9 mouse cellular contexts compared by ENCODE assay signal in the genomic region with DNA sequence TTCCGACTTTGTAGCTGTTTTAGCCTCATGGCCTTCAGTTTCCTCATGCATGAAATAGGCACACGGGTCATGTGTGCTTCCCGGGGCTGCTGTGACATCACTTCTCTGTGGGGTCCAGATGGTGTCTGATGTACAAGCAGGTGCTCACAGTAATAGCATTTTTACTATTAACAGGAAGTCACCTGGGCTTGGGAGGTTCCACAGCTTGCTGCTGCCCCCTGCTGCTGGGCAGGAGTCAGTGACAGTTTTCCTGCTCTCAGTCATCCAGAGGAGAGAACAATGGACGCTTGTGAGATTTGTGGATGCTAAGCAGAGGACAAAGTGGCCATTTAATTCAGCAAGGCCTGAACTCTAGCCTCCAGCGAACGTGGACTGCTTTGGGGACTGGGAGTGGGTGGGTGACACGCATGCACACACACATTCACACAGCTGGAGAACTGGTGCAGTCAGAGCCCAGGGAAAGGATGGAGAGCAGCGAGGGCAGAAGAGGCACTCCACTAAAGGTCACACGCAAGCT. TPM values are rescaled to one million over a fixed set of nuclear protein-coding genes. Genes with fewer than 3 reads are reported as not detected.
DNase-seq lines count a peak whose midpoint lies in the region; ATAC-seq lines count a peak whose summit lies in the region.
"Had no signal": no experiment of that assay in that cellular context is flagged by ENCODE, and none has a peak within 500 bp of the region (broad histone marks: within the 10 kb centered on the region; RNA-seq: fewer than 3 reads in every experiment).

No protein-coding gene starts in this region.

- H3K27ac ChIP-seq in forebrain, embryonic 12.5 days, result peak overlapping the region; percentile 63
- H3K27ac ChIP-seq in hindbrain, embryonic 15.5 days (replicated peaks), result peak overlapping the region; percentile 68

- ATAC-seq in forebrain, embryonic 12.5 days (ENCODE audit: low FRiP score), result peak; percentile 75
- ATAC-seq in hindbrain, embryonic 15.5 days (ENCODE audit: low FRiP score, low read depth), result peak; percentile 70

- 0 out of 2 replicates have a peak overlapping the region, but pooled peaks have one; percentile 34 for H3K9ac ChIP-seq in forebrain, embryonic 12.5 days
- peak overlapping the region; percentile 12; the same call in 1 of the 2 replicates for H3K9ac ChIP-seq in hindbrain, embryonic 15.5 days

- peak; percentile 61 for DNase-seq in MN1 (ENCODE audit: low spot score)
- peak; percentile 36 for DNase-seq in c-Kit-positive CD71-positive TER-119-negative erythroid progenitor cells, embryonic 14.5 days (ENCODE audit: low read depth)
- DNase-seq in layer of hippocampus, postnatal 25 days (ENCODE audit: extremely low spot score in 1 of 2, low spot score in 1 of 2), result peak; percentile 73 to 83
- peak; percentile 72 for DNase-seq in lung, postnatal 25 days (ENCODE audit: low spot score)
- peak; percentile 88 for DNase-seq in retina, postnatal 1 day
- peak; percentile 85 to 87 for DNase-seq in thymus, postnatal 36 days

- WGBS in forebrain, embryonic 12.5 days, result 29% methylated on average over 9 of the region's 9 CpGs
- 28% methylated on average over 9 of the region's 9 CpGs for WGBS in hindbrain, embryonic 15.5 days

- peaks cover 11% of the 10 kb centered on the region for H3K4me1 ChIP-seq in forebrain, embryonic 12.5 days
- peaks cover 12% of the 10 kb centered on the region for H3K4me1 ChIP-seq in hindbrain, embryonic 15.5 days (replicated peaks)

- peaks cover 47% of the 10 kb centered on the region for H3K36me3 ChIP-seq in forebrain, embryonic 12.5 days (replicated peaks)
- H3K36me3 ChIP-seq in hindbrain, embryonic 15.5 days, result peaks cover 30% of the 10 kb centered on the region

- no peak overlapping the region for H3K4me2 ChIP-seq in forebrain, embryonic 12.5 days
- no peak overlapping the region for H3K4me2 ChIP-seq in hindbrain, embryonic 15.5 days

- H3K9me3 ChIP-seq in forebrain, embryonic 12.5 days, result no peaks in the 10 kb centered on the region
- H3K9me3 ChIP-seq in hindbrain, embryonic 15.5 days, result no peaks in the 10 kb centered on the region

- H3K4me3 ChIP-seq in forebrain, embryonic 12.5 days (replicated peaks), result no peak overlapping the region
- no peak overlapping the region for H3K4me3 ChIP-seq in hindbrain, embryonic 15.5 days
- H3K4me3 ChIP-seq: myocyte had no signal

- no peaks in the 10 kb centered on the region for H3K27me3 ChIP-seq in forebrain, embryonic 12.5 days
- no peaks in the 10 kb centered on the region for H3K27me3 ChIP-seq in hindbrain, embryonic 15.5 days

RNA-seq across cellular contexts. Expression of a gene that starts 35.7 kb away (rescaled TPM):
- polyA plus RNA-seq in forebrain, embryonic 12.5 days (2016; fragmentation: Nextera tagmentation; extraction: Ambion mirVana), result 0.12 and 0.31 TPM in 2 replicates
- 0.26 and 0.37 TPM in 2 replicates for polyA plus RNA-seq in hindbrain, embryonic 15.5 days (2015; fragmentation: Nextera tagmentation; extraction: Ambion mirVana)
- total RNA-seq in layer of hippocampus, postnatal 25 days (2021), result 1 to 10 TPM in 1 of 2 experiments, under 1 TPM in 1; 0.89 to 1.1 TPM

Comparison
In these comparisons a context has a peak if more than half of its experiments do, and no peak if none do; other contexts are left out.
1. DNase-seq: peak in every context shown above with its lines; median percentile 88 in retina, postnatal 1 day; 86 in thymus, postnatal 36 days; 78 in layer of hippocampus, postnatal 25 days; 72 in lung, postnatal 25 days; 61 in MN1; 36 in c-Kit-positive CD71-positive TER-119-negative erythroid progenitor cells, embryonic 14.5 days.